26 mouse cellular contexts compared by ENCODE assay signal in genomic region chr17:8298281-8298680, GRCm38 (mm10). TPM values are rescaled to one million over a fixed set of nuclear protein-coding genes. Genes with fewer than 3 reads are reported as not detected.
DNase-seq lines count a peak whose midpoint lies in the region; ATAC-seq and TF ChIP-seq lines count a peak whose summit lies in the region.
"Had no signal": no experiment of that assay in that cellular context is flagged by ENCODE, and none has a peak within 500 bp of the region (broad histone marks: within the 10 kb centered on the region; RNA-seq: fewer than 3 reads in every experiment).

No protein-coding gene starts in this region.

- H3K4me1 ChIP-seq in cerebellum, adult 2 months (ENCODE audit: control insufficient read depth, insufficient read depth, low read length) = no peaks in the 10 kb centered on the region
- peaks cover 19% of the 10 kb centered on the region for H3K4me1 ChIP-seq in liver, adult 2 months (ENCODE audit: control insufficient read depth, insufficient read depth, low read length)
- H3K4me1 ChIP-seq in liver, embryonic 11.5 days (replicated peaks; ENCODE audit: control insufficient read depth, insufficient read depth, low read length) = no peaks in the 10 kb centered on the region
- H3K4me1 ChIP-seq: embryonic facial prominence, embryonic 10.5 days; embryonic facial prominence, embryonic 12.5 days; forebrain, embryonic 13.5 days; forebrain, embryonic 15.5 days had no signal

- no peaks in the 10 kb centered on the region for H3K9me3 ChIP-seq in liver, embryonic 11.5 days (ENCODE audit: control insufficient read depth, low read length)
- H3K9me3 ChIP-seq: embryonic facial prominence, embryonic 10.5 days; embryonic facial prominence, embryonic 12.5 days; forebrain, embryonic 13.5 days; forebrain, embryonic 15.5 days; G1E had no signal

- TF ChIP-seq POLR2A in cerebellum, adult 2 months (IDR thresholded peaks at IDR 0.05; ENCODE audit: borderline replicate concordance, insufficient read depth, low read length) = no peak
- no peak for TF ChIP-seq POLR2A in liver, adult 2 months (IDR thresholded peaks at IDR 0.05; ENCODE audit: extremely low read depth, insufficient read depth, low read length)

- DNase-seq in cerebellum, adult 2 months = no peak
- DNase-seq in layer of hippocampus, adult 2 months (ENCODE audit: low spot score in 2 of 2) = no peak
- DNase-seq in layer of hippocampus, adult 9-11 months = no peak
- DNase-seq in liver, adult 2 months (ENCODE audit: extremely low read depth, low read depth, low spot score) = peak; percentile 71
- DNase-seq in liver, embryonic 11.5 days (ENCODE audit: low spot score) = no peak
- DNase-seq in adipocyte (ENCODE audit: low spot score) = peak; percentile 73
- DNase-seq in retina, embryonic 14.5 days (ENCODE audit: low spot score) = no peak
- DNase-seq: adrenal gland, adult 2 months; adrenal gland, postnatal 25 days; B cell, adult 2 months; cerebellum, adult 11 months; cerebellum, adult 18-20 months; cerebellum, adult 9-10 months; cerebellum, postnatal 10 days; cerebellum, postnatal 25 days; forebrain, postnatal 0 days had no signal

- H3K27ac ChIP-seq in cerebellum, adult 2 months (ENCODE audit: insufficient read depth, low read length) = 0 out of 2 replicates have a peak overlapping the region, but pooled peaks have one; percentile 44
- H3K27ac ChIP-seq in layer of hippocampus, adult 2 months = peak overlapping the region; percentile 72; the same call in 1 of the 2 replicates
- peak overlapping the region; percentile 44 for H3K27ac ChIP-seq in liver, adult 2 months (replicated peaks; ENCODE audit: insufficient read depth, low read depth, low read length)
- H3K27ac ChIP-seq in liver, embryonic 11.5 days (ENCODE audit: low read depth, low read length) = no peak overlapping the region
- H3K27ac ChIP-seq: embryonic facial prominence, embryonic 10.5 days; embryonic facial prominence, embryonic 12.5 days; forebrain, embryonic 13.5 days; forebrain, embryonic 15.5 days had no signal

- H3K79me2 ChIP-seq in liver, adult 2 months (ENCODE audit: control insufficient read depth, insufficient read depth, low read length) = peaks cover 2% of the 10 kb centered on the region; the same call in 1 of the 2 replicates

- H3K36me3 ChIP-seq in liver, adult 2 months (ENCODE audit: control insufficient read depth, insufficient read depth, low read length) = peaks cover 13% of the 10 kb centered on the region
- no peaks in the 10 kb centered on the region for H3K36me3 ChIP-seq in liver, embryonic 11.5 days (ENCODE audit: control insufficient read depth, insufficient read depth, low read length)
- H3K36me3 ChIP-seq: embryonic facial prominence, embryonic 10.5 days; embryonic facial prominence, embryonic 12.5 days had no signal

- H3K27me3 ChIP-seq in cerebellum, adult 2 months (ENCODE audit: control insufficient read depth, insufficient read depth, low read length) = no peaks in the 10 kb centered on the region
- H3K27me3 ChIP-seq in liver, adult 2 months (ENCODE audit: control insufficient read depth, insufficient read depth, low read length) = no peaks in the 10 kb centered on the region
- no peaks in the 10 kb centered on the region; the same call in 1 of the 2 replicates for H3K27me3 ChIP-seq in liver, embryonic 11.5 days (replicated peaks; ENCODE audit: control insufficient read depth, insufficient read depth, low read length)
- H3K27me3 ChIP-seq: CH12.LX; embryonic facial prominence, embryonic 12.5 days; forebrain, embryonic 13.5 days; forebrain, embryonic 15.5 days; Patski had no signal

- H3K9ac ChIP-seq in liver, adult 2 months (ENCODE audit: low read depth, low read length) = no peak overlapping the region
- H3K9ac ChIP-seq in liver, embryonic 11.5 days (ENCODE audit: low read depth, low read length) = no peak overlapping the region
- H3K9ac ChIP-seq: embryonic facial prominence, embryonic 12.5 days; forebrain, embryonic 13.5 days; forebrain, embryonic 15.5 days; forebrain, postnatal 0 days had no signal

- WGBS in cerebellum, adult 2 months = 74% methylated on average over 2 of the region's 2 CpGs
- 40% methylated on average over 2 of the region's 2 CpGs for WGBS in liver, adult 2 months
- 83% methylated on average over 2 of the region's 2 CpGs for WGBS in liver, embryonic 11.5 days

- no peak overlapping the region for H3K4me2 ChIP-seq in liver, embryonic 11.5 days
- H3K4me2 ChIP-seq: embryonic facial prominence, embryonic 12.5 days; forebrain, embryonic 13.5 days; forebrain, embryonic 15.5 days had no signal

- H3K4me3 ChIP-seq in cerebellum, adult 2 months (replicated peaks; ENCODE audit: insufficient read depth, low read depth, low read length) = no peak overlapping the region
- H3K4me3 ChIP-seq in layer of hippocampus, adult 2 months = no peak overlapping the region
- H3K4me3 ChIP-seq in liver, adult 2 months (ENCODE audit: insufficient read depth, low read depth, low read length) = no peak overlapping the region
- H3K4me3 ChIP-seq in liver, embryonic 11.5 days (ENCODE audit: low read depth, low read length) = no peak overlapping the region
- H3K4me3 ChIP-seq: embryonic facial prominence, embryonic 10.5 days; embryonic facial prominence, embryonic 12.5 days; forebrain, embryonic 13.5 days; forebrain, embryonic 15.5 days had no signal

- ATAC-seq in cerebellum, adult (ENCODE audit: insufficient number of reproducible peaks, low FRiP score, low TSS enrichment) = no peak
- ATAC-seq in liver, embryonic 11.5 days (replicated peaks; ENCODE audit: low FRiP score) = no peak
- ATAC-seq: activated CD4-positive, CD25-positive, alpha-beta regulatory T cell, adult 4 months; CD4-positive, CD25-positive, alpha-beta regulatory T cell, adult 4 months; forebrain, embryonic 13.5 days; forebrain, embryonic 15.5 days; forebrain, postnatal 0 days; Patski had no signal

- TF ChIP-seq CTCF in cerebellum, adult 2 months (IDR thresholded peaks at IDR 0.05; ENCODE audit: borderline replicate concordance, insufficient read depth, low read depth, low read length) = no peak
- no peak for TF ChIP-seq CTCF in layer of hippocampus, adult 2 months (conservative IDR thresholded peaks at IDR 0.05)
- TF ChIP-seq CTCF in liver, adult 2 months (IDR thresholded peaks at IDR 0.05; ENCODE audit: low read depth, low read length) = no peak

RNA-seq across cellular contexts. Expression of gene Sft2d1, which starts 12.6 kb away (rescaled TPM):
- polyA plus RNA-seq in cerebellum, adult 2 months (2012; rRNA removed) = 116 and 118 TPM in 2 replicates
- 10 to 100 TPM; 48.4 to 61.5 TPM for total RNA-seq in layer of hippocampus, adult 2 months (2021)
- 58.4 and 59.7 TPM in 2 replicates for total RNA-seq in liver, adult 2 months (2014; rRNA removed)
- polyA plus RNA-seq in liver, adult 2 months (2012; rRNA removed) = 53.7 and 67.4 TPM in 2 replicates
- 73.2 and 83.3 TPM in 2 replicates for polyA plus RNA-seq in liver, embryonic 11.5 days (2014; fragmentation: Nextera tagmentation; extraction: Ambion mirVana)

RNA-seq across cellular contexts. Expression of gene Mpc1, which starts 15.6 kb away (rescaled TPM):
- 524 and 528 TPM in 2 replicates for polyA plus RNA-seq in cerebellum, adult 2 months (2012; rRNA removed)
- 100 to 1,000 TPM; 138 to 143 TPM for total RNA-seq in layer of hippocampus, adult 2 months (2021)
- 690 and 762 TPM in 2 replicates for total RNA-seq in liver, adult 2 months (2014; rRNA removed)
- polyA plus RNA-seq in liver, adult 2 months (2012; rRNA removed) = 305 and 352 TPM in 2 replicates
- 123 and 129 TPM in 2 replicates for polyA plus RNA-seq in liver, embryonic 11.5 days (2014; fragmentation: Nextera tagmentation; extraction: Ambion mirVana)

RNA-seq across cellular contexts. Expression of gene Prr18, which starts 39.0 kb away (rescaled TPM):
- 57.9 and 78.1 TPM in 2 replicates for polyA plus RNA-seq in cerebellum, adult 2 months (2012; rRNA removed)
- total RNA-seq in layer of hippocampus, adult 2 months (2021) = 10 to 100 TPM; 18.0 to 19.3 TPM
- 0.09 and 0.27 TPM in 2 replicates for total RNA-seq in liver, adult 2 months (2014; rRNA removed)
- polyA plus RNA-seq in liver, adult 2 months (2012; rRNA removed) = 0.04 and 0.17 TPM in 2 replicates
- polyA plus RNA-seq in liver, embryonic 11.5 days (2014; fragmentation: Nextera tagmentation; extraction: Ambion mirVana) = 0.05 and 0.13 TPM in 2 replicates
- polyA plus RNA-seq: CD4-positive, CD25-positive, alpha-beta regulatory T cell, adult 4 months had no signal

RNA-seq across cellular contexts. Expression of gene T2, which starts 57.5 kb away (rescaled TPM):
- 0.80 and 1.0 TPM in 2 replicates for polyA plus RNA-seq in cerebellum, adult 2 months (2012; rRNA removed)
- under 1 TPM; 0.37 to 0.97 TPM for total RNA-seq in layer of hippocampus, adult 2 months (2021)
- not detected in 2 replicates for total RNA-seq in liver, adult 2 months (2014; rRNA removed)
- not detected in 2 replicates for polyA plus RNA-seq in liver, adult 2 months (2012; rRNA removed)
- polyA plus RNA-seq in liver, embryonic 11.5 days (2014; fragmentation: Nextera tagmentation; extraction: Ambion mirVana) = 0.29 and 0.43 TPM in 2 replicates
- total RNA-seq: adrenal gland, adult 2 months; adrenal gland, postnatal 25 days; CH12.LX; G1E had no signal
- polyA plus RNA-seq: adrenal gland, adult 2 months; G1E had no signal

Comparison
In these comparisons a context has a peak if more than half of its experiments do, and no peak if none do; other contexts are left out.
1. DNase-seq: peak in liver, adult 2 months (single experiment) and adipocyte (single experiment); none in cerebellum, adult 2 months (0 of 2), layer of hippocampus, adult 2 months (0 of 2), layer of hippocampus, adult 9-11 months (single experiment), liver, embryonic 11.5 days (single experiment) and retina, embryonic 14.5 days (single experiment).
2. RNA of gene Prr18, which starts 39.0 kb away (polyA plus RNA-seq): 57.9 to 78.1 TPM in cerebellum, adult 2 months; 0.04 to 0.17 TPM in liver, adult 2 months and 0.05 to 0.13 TPM in liver, embryonic 11.5 days; every median in the first group is over 10 times any median in the second.